Comparison of ENCODE assay signal across 9 mouse cellular contexts in the genomic region with DNA sequence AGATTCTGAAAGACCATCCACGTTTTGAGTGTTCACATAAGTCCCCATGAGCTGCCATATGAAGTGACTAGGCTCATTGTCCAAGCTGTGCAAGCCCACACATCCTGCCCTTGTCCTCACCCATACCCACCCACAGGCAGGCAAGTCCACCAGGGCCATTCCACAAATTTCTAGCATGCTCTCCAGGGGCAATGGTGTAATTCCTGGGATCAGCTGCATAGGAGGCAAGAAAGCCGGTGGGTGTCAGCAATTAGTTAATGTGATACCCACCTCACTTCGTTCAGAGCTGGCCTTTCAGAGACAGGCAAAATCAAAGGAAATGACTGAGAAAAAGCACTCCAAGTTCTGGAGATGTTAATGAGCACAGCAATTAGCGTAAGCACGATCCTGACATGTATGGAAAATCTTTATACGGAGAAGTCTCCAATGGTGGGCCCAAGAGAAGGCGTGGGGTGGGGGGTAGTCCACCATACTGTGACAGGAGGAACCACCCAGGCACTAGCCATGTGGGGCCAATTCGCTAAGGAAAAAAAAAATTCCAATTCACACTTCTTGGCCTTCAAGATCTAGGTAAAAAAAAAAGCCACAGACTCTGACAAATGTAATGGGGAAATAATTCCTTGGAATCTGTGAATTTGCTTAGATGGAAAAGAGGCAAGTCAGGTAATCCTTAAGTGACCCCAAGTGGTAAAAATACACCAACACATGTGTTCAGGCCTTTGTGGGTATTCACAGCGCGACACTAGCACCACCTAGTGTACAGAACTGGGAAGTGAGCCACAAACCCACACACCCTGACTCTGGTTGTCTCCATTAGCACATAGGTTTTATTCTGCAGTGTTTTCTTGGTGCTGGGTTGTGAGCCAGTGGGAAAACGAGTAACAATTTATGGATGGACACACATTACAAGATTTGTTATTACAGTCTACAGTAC. TPM values are rescaled to one million over a fixed set of nuclear protein-coding genes. Genes with fewer than 3 reads are reported as not detected.
DNase-seq lines count a peak whose midpoint lies in the region; ATAC-seq and TF ChIP-seq lines count a peak whose summit lies in the region.
"Had no signal": no experiment of that assay in that cellular context is flagged by ENCODE, and none has a peak within 500 bp of the region (broad histone marks: within the 10 kb centered on the region; RNA-seq: fewer than 3 reads in every experiment).

No protein-coding gene starts in this region.

- intact Hi-C loops in heart, postnatal 25 days (cut with DNase I) = loop anchor here (1.0 to 10.0 kb wide), 6 partner anchors 240 to 892 kb away; no protein-coding TSS in a partner anchor

- 5% methylated on average over 11 of the region's 11 CpGs for WGBS in forebrain, embryonic 14.5 days
- 52% methylated on average over 11 of the region's 11 CpGs for WGBS in thymus, adult 2 months

- H3K4me1 ChIP-seq in forebrain, embryonic 14.5 days (ENCODE audit: control insufficient read depth, insufficient read depth, low read length) = no peaks in the 10 kb centered on the region
- no peaks in the 10 kb centered on the region for H3K4me1 ChIP-seq in thymus, adult 2 months (replicated peaks; ENCODE audit: control insufficient read depth, insufficient read depth, low read length)

- no peak overlapping the region for H3K4me3 ChIP-seq in forebrain, embryonic 14.5 days (ENCODE audit: low read depth, low read length)
- H3K4me3 ChIP-seq in thymus, adult 2 months (ENCODE audit: control insufficient read depth, insufficient read depth, low read length) = no peak overlapping the region
- H3K4me3 ChIP-seq: megakaryocyte, embryonic 14.5 days had no signal

- no peaks in the 10 kb centered on the region for H3K9me3 ChIP-seq in forebrain, embryonic 14.5 days (replicated peaks; ENCODE audit: control insufficient read depth, low read length)
- H3K9me3 ChIP-seq: megakaryocyte, embryonic 14.5 days had no signal

- no peaks in the 10 kb centered on the region for H3K27me3 ChIP-seq in forebrain, embryonic 14.5 days (replicated peaks; ENCODE audit: control insufficient read depth, insufficient read depth, low read length)
- H3K27me3 ChIP-seq in thymus, adult 2 months (ENCODE audit: control insufficient read depth, insufficient read depth, low read length) = no peaks in the 10 kb centered on the region

- TF ChIP-seq CTCF in thymus, adult 2 months (IDR thresholded peaks at IDR 0.05; ENCODE audit: borderline replicate concordance, control insufficient read depth, extremely low read depth, insufficient read depth, low read length, poor library complexity) = no peak

- ATAC-seq in cerebellum, adult (ENCODE audit: insufficient number of reproducible peaks, low FRiP score, low TSS enrichment) = peak; percentile 84
- ATAC-seq in forebrain, embryonic 14.5 days = peak; percentile 92

- H3K9ac ChIP-seq in forebrain, embryonic 14.5 days (ENCODE audit: low read length) = no peak overlapping the region

- no peak overlapping the region for H3K4me2 ChIP-seq in forebrain, embryonic 14.5 days (ENCODE audit: low read length)

- 0 out of 2 replicates have a peak overlapping the region, but pooled peaks have one; percentile 33 for H3K27ac ChIP-seq in forebrain, embryonic 14.5 days (ENCODE audit: low read depth, low read length)
- no peak overlapping the region for H3K27ac ChIP-seq in thymus, adult 2 months (ENCODE audit: control insufficient read depth, insufficient read depth, low read length)

- no peak for TF ChIP-seq POLR2A in thymus, adult 2 months (IDR thresholded peaks at IDR 0.05; ENCODE audit: control insufficient read depth, extremely low read depth, insufficient read depth, low read length, poor library complexity)

- H3K36me3 ChIP-seq in forebrain, embryonic 14.5 days (ENCODE audit: control insufficient read depth, insufficient read depth, low read length) = peaks cover 27% of the 10 kb centered on the region
- H3K36me3 ChIP-seq in thymus, adult 2 months (ENCODE audit: control insufficient read depth, insufficient read depth, low read length) = peaks cover 14% of the 10 kb centered on the region

- DNase-seq in ES-CJ7 (ENCODE audit: low read depth, low spot score) = peak; percentile 86
- DNase-seq in forebrain, embryonic 14.5 days (ENCODE audit: low spot score) = peak; percentile 95
- DNase-seq in heart, postnatal 25 days (ENCODE audit: low spot score) = peak; percentile 59
- DNase-seq in layer of hippocampus, adult 18-20 months (ENCODE audit: low spot score in 2 of 2) = peak; percentile 82 to 94
- DNase-seq in lung, adult 18-20 months = peak; percentile 73 to 78
- peak; percentile 54 for DNase-seq in ovary, adult 18-20 months (ENCODE audit: low spot score)
- peak; percentile 70 for DNase-seq in thymus, adult 2 months

RNA-seq across cellular contexts. Expression of gene Ddx1, which starts 34.4 kb away (rescaled TPM):
- 176 and 181 TPM in 2 replicates for polyA plus RNA-seq in forebrain, embryonic 14.5 days (2014; fragmentation: Nextera tagmentation; extraction: Ambion mirVana)
- 10 to 100 TPM; 72.1 to 81.2 TPM for total RNA-seq in heart, postnatal 25 days (2021)
- total RNA-seq in layer of hippocampus, adult 18-20 months (2021) = 100 to 1,000 TPM; 109 to 118 TPM
- 6.7 TPM in 2 replicates for polyA plus RNA-seq in thymus, adult 2 months (2012; rRNA removed)

RNA-seq across cellular contexts. Expression of gene Nbas, which starts 54.3 kb away (rescaled TPM):
- polyA plus RNA-seq in forebrain, embryonic 14.5 days (2014; fragmentation: Nextera tagmentation; extraction: Ambion mirVana) = 11.8 and 13.7 TPM in 2 replicates
- 10 to 100 TPM; 28.3 to 28.5 TPM for total RNA-seq in heart, postnatal 25 days (2021)
- total RNA-seq in layer of hippocampus, adult 18-20 months (2021) = 10 to 100 TPM; 34.3 to 36.8 TPM
- 12.3 TPM in 2 replicates for polyA plus RNA-seq in thymus, adult 2 months (2012; rRNA removed)
